Mouse (Mus musculus) gastrocnemius, adult 18-20 months (tissue): ENCODE measurements around the gene Gcnt1. TPM values are rescaled to one million over a fixed set of nuclear protein-coding genes. Genes with fewer than 3 reads are reported as not detected.

Experiments used
- DNase-seq: peaks from one replicate; pipeline ENCODE4 v3.0.0; 2021; ENCODE audit warnings: low spot score
- long read RNA-seq, 2 experiments: library from polyadenylated mRNA; stranded (forward); transcript quantifications; one replicate each; pipeline ENCODE4 v2.0.0; 2021
- total RNA-seq, 2 experiments: library from RNA; stranded (reverse); gene quantifications; 2 replicates each; pipeline ENCODE4 v1.2.3; 2021

Gcnt1 gene
- under 1 TPM; 0.47 to 0.75 TPM for total RNA-seq
- long read RNA-seq, experiment 1, result 0 reads
- long read RNA-seq, experiment 2, result 0 reads

DNA sequence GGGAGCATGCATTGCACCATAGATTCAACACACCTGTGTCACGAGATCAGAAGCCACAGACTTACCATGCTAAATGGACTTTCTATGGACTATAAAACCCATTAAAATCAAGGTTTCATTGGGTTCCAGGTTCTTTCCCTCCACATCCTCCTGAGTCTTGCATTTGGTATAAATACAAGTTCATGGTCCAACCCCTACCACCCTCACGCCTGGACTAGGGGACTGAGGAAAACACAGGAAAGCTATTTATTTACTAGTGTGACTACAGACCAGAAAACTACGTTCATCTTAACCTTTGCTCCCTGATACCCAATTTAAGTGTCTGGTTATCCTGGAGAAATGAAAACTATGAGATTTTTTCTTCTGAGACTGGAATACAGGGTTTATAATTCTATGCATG is at the start of gene Gcnt1:
Gcnt1 (minus strand) TSS at position 144 of the 400 bp plus-strand sequence.
- DNase-seq, result no peak

DNA sequence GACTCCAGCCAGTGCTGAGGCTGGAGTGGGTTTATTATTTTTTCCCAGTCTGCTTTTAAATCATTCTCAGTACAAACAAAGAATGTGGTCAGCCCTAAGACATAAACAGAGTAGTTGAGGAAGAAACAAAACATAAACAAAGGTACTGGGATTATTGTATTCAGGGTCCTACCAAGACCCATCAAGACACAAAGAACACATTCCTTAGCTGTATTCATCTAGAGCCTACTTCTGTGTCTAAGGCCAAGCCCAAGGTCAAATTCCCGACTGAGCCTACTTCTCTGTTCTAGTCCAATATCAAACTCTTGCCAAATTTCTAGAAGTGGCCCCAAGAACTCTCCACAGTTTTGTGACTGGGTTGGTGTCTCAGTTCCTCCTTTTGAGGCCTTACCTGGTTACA is 45.2 kb upstream of the Gcnt1 start:
- DNase-seq, result no peak

DNA sequence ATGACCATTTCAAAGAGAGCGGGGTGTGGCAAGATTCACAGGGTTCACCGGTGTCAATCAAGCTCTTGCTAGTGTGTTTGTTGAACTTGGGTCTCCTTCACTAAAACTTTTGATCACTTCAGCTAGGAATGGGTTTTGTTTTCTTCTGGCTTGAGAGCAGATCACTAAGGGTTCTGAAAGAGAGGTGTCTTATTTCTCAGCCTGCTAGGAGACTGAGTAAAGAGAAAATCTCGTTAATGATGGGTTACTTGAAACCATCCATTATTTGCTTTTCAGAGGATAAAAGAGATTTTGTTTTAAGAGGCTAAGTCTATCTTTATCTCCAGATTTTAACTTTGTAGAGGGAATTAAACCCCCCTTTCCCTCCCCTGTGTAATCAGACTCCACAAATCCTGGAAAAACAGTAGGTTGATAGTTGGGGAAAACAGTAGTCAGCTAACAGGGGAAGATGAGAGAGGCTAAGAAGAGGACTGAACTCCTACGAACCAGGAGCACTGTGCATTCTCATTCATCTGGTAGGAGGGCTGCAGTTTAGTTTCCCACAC is 40.3 kb upstream of the Gcnt1 start:
- no peak for DNase-seq

DNA sequence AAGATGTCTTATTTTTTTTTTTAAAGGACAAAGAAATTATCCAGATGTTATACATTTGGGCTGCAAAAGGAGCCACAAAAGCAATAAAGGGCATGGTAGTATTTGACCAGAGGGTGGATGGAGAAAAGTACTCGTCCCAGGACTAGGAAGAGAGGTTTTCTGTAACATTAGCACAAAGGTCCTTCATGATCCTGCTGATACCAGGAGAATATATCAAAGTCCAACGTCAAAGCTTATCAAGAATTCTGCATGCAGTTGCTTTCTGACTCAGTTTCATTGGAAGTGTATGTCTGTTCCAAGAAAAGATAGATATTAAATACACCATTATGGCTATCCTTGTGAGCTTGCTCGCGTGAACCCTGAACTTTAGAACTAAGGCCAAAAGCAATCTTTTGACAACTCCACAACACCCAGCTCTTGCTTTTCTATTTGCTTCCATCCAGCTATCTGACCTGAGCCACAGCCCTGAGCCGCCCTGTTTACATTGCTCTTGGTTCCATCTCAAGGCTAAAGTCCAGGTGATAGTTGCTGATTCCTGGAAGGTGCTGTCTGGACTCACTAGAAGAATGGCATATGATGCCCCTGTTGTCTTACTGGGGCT is 37.9 kb upstream of the Gcnt1 start:
- no peak for DNase-seq

DNA sequence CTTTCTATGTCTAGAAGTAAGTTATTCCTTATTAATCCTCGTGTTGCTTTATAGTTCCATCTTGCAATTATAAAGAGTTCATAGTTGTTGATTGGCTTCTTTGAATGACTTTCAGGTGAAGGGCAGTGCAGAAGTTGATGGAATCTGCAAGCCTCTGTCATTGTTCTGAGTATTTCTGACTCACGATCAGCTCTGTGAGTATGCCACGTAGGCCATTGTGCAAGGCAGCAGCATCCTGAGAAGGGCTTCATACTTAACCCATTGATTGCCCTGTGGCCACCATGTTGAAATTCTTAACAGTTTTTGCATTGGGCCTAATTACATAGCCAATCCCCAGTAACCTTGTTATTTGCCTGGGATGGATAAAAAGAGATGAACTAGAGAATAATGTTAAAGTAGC is 36.7 kb upstream of the Gcnt1 start:
- no peak for DNase-seq

DNA sequence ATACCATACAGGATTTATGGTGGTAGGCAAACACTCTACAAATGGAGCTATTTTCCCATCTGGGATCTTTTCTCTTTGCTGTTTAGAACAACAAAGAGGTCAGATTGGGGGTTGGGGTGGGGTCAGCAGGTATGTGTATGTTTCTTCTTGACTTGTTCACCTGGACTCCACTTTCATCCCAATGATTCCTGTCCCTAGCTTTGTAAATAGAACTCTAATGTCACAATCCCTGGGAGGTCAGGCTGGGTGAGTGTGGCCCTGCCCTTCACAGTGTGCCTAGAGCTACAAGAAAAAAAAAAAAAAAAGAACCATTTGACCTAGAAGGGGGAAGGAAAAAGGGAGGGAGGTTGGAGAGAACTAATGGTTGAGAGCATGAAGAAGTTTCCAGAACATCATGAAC is 35.9 kb upstream of the Gcnt1 start:
- no peak for DNase-seq

DNA sequence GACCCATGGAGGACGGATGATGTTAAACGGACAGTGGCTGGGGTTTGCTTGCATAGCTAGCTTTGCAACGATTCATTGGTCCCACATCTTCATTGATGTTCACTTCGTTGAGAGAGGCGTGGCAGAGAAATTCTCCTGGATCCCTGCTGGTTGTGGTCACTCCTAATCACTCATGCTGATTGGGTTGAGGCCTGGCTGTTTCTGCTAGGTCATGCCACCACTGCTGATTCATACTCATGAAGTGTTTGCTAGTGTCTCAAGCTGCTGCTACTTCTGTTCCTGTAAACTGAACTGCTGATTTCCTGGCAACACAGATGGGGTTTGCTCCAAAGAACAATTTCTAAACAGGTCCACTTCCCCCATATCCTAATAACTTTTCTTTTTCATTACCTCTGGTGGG is 34.2 kb upstream of the Gcnt1 start:
- no peak for DNase-seq

DNA sequence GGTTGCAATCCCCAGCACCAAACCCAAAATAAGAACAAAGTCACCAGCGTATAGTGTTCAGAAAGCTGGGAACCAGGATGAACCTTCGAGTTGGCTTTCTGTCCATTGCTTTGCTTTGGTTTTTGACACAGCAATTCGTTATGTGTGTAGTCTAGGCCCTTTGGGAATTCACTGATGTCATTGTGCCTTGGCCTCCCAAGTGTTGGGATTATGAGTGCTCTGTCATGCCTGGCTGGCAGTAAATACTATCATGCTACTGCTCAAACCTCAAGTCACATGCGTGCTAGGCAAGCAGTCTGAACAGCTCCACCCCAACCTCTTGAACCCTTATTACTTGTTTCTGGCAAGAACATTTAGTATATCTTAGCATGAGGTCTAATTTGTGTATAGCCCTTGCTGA is 30.5 kb upstream of the Gcnt1 start:
- no peak for DNase-seq

DNA sequence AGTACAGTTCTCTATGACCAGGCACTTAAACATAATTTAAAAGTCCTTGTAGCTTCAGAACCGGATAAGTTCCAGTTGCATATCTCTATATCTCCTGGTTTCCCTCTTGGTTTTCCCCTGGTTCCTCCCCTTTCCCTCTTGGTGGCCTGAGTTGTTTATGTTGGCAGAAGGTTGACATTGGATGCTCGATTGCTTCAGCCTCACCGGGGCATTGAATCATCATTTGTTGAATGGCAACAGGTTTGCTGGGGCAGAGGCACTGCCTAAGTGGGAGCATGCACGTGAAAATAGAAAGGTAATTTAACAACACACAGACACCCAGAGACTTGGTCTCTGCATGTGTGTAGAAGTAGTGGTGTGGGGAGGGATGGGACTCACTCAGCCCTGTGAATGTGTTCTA is 27.9 kb upstream of the Gcnt1 start:
- DNase-seq, result no peak

DNA sequence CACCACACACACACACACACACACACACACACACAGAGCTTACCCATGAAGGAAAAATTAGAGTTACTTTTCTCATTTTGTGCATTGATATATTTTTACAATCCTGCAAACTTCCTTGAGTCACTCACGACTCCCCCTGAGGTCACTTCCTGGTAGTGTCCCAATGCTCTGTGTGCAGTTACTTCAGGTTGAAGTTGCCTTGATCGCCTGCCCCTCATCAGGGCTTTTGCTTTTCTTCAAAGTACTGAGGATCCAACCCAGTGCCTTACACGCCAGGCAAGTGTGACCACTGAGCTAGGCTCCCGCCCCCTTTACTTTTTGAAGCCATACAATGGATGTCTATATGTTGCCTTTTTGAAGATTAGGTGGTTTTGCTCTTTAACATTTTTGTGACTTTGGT is 27.3 kb upstream of the Gcnt1 start:
- no peak for DNase-seq

DNA sequence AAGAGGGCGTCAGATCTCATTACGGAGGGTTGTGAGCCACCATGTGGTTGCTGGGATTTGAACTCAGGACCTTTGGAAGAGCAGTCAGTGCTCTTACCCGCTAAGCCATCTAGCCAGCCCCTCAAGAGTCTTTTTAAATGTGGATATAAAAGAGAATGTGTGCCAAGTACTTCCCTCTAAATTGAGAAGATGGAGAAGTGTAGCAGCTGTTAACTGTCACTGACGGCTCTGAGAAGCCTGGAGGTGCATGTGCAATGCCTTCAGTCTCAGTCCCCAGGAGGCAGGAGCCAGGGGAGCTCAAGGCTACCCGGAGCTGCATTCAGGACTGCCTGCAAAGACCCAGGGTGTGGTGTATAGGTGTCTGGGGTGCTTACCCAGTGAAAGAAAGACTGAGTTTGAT is 25.3 kb upstream of the Gcnt1 start:
- DNase-seq, result no peak

DNA sequence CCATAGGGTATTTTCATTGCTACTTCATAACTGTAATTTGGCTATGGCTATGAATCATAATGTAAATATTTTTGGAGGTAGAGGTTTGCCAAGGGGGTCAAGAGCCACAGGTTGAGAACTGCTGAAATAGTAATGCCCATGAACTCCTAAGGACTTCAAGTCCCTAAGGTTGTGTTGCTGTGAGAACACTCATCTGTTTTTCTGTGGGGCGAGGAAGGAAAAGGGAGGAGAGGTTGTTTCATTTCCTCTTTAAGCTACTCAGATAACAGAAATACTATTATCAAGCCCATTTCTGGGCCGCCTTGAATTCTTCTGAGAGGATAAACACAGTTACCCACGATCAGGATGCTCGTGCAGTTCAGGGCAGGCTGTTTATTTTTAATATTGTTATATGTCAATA is 24.2 kb upstream of the Gcnt1 start:
- DNase-seq, result no peak

DNA sequence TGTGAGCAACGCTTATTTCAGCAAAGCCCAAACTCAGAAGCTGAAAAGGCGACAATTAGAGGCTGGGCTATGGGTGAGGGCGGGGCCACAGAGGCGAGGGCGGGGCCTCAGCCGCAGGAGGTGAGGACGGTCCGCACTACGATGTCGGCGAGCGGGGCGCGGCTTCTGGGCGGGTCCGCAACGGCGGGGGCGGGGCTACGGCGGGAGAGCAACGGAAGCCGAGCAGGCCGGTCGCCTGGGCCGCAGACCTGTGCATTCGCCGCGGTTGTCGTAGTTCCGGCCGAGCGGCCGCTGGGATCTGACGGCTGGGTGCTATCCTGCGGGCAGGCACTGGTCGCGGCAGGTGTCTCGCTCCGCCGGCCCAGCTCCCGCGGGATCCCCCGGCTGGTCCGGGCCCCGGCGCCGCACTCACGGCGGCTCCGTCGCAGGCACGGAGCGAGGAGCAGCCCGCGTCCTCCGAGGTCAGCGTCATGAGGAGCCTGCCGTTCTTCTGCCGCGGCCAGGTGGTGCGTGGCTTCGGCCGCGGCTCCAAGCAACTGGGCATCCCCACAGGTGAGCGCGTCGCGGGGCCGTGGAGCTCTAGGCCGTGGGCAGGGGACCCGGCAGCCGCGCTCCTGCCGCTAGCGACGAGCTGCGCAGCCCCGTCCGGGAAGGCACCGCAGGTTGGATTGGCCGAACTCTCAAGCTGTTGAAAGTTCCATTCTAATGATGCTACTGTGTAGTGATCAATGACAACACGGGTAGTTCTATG is 21.4 kb upstream of the Gcnt1 start, which contains the start of gene Rfk:
Rfk (plus strand) TSS at position 203 of the 751 bp plus-strand sequence.
- DNase-seq, result peak; percentile 90

DNA sequence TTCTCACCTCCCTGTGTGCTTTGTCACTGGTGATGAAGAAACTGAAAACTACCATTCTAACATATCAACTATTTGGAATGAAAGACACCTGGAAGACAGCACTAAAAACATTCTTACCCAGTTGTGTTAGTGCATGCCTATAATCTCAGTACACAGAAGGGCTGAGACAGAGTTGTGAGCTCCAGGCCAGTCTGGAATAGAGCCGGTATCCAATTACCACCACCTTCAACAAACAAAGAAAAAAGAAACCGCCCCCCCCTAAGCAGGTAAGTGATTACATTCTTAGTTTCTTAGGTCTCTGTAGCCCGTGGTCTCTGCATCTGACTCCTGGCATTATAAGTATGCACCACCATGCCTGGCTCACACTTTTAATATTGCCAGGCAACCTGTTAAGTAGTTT is 20.2 kb upstream of the Gcnt1 start:
- DNase-seq, result no peak

DNA sequence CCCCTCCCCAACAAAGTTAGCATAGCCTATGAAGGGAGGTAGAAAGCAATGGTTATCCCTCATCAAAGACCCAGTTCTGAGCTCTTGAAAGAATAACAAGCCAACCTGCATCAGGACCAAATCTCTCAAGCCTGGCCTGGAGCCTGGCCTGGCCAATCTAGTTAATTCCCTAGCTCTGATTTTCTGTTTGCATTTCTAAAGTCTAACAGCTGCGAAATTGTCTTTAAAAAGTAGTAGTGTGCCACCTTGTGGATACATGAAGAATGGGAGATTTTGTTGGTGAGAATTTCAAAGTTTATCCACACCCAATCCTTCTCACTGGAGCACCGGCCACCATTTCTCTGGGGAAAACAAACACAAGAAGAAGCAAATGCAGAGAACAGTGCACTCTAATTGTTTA is 15.8 kb upstream of the Gcnt1 start:
- no peak for DNase-seq

DNA sequence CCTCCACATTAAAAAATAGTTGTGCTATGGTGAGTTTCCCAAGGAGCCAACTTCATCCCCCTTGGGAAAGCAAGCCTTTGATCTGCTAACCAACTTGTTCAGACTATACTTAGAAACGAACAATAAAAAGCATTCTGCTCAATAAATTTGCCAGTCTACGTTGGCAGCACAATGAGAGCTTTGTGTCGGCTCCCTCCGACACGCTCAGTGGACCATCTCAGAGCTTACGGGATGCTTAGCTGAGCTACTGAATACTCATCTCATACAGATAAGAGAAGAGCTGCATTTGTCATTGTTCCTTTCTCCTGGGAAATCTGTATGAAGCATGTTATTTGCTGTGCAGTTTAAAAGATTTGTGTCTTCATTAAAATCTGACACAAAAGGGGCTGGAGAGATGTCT is 13.8 kb upstream of the Gcnt1 start:
- DNase-seq, result no peak

DNA sequence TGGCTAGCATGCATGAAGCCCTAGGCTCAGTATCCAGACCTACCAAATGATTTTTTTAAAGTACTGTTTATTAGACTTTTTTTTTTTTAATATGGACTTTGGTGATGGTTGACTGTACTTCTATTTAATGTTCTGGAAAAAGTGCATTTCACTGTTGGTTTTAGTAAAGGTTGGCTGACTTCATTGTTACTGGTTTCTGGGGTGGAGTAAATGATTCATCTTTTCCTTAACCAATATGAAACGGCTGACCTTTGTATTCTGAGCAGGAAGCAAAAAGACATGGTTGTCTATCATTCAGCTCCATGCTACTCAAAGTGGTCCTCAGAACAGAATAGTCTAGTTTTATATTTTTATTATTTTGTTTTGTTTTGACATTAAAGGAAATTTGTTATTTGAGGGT is 12.8 kb upstream of the Gcnt1 start:
- no peak for DNase-seq

DNA sequence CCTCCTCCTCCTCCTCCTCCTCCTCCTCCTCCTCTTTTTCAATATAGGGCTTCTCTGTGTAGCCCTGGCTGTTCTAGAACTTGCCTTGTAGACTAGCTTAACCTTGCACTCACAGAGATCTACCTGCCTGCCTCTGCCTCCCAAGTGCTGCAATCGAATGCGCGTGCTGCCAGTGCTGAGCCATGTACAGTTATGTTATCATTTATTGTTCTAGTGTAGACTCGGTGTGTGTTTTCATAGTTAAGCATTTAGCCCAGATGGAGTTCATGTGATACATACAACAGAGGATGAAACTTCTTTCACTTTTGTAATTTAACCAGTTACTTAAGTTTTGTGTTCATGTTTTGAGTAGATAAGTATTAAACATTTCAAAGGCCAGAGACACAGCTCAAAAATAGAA is 12.4 kb upstream of the Gcnt1 start:
- DNase-seq, result no peak

DNA sequence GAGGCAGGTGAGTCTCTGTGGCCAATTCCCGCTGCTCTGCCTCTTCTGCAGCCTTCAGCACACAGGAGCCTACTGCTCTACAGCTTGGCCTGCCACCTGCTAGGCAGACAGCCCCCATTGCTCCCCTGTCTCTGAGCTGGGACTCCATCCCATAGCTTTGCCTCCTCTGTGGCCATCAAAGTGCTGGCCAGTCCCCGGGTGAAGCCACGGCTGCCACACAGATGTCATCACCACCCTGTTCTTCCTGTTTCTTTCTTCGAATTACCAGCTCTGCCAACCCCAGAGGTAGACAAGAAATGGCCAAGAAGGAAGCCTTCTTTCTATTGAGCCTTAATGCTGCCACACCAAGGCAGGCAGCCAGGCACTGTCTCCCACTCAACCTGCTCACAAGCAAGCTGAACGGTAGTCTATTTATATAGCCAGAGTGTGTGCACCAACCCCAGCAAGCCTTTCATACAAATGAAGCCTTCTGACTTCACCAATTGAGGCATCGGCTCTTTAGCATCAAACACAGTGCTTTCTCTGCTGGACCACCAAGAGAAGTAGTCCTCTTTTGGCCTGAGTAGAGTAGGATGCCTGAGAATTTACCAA is 10.3 kb upstream of the Gcnt1 start:
- no peak for DNase-seq

DNA sequence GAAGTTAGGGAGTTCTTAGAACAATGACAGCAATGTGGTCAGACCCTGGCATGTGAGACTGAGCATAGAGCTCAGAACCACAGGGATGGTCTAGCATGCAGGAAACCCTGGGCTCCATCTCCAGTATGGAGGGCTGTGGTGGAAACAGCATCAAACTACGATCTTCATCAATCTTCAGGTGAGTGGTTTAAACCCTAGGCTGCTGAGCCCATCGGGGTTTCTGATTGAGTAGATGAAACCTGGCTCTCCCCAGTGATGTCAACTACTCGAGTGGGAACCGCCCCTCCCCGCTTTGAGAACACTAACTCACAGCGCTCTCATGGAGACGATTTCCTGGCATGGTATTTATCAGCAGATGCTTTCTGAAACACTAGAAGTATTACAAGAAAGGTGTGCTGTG is 7.9 kb upstream of the Gcnt1 start:
- DNase-seq, result no peak

DNA sequence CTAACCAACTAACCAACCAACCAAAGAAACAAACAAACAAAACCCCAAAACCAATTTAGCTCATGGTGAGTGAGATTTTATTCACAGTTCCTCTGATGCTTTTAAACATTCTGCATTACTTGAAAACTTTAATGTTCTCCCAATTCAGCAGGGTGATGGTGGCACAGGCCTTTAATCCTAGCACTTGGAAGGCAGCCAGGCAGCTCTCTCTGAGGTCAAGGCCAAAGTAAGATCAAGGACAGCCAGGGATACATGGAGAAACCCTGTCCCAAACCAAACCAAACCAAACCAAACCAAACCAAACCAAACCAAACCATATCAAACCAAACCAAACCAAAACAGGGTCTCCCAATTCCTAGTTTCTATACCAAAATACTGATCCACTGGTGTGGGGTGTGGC is 6.2 kb upstream of the Gcnt1 start:
- DNase-seq, result no peak

DNA sequence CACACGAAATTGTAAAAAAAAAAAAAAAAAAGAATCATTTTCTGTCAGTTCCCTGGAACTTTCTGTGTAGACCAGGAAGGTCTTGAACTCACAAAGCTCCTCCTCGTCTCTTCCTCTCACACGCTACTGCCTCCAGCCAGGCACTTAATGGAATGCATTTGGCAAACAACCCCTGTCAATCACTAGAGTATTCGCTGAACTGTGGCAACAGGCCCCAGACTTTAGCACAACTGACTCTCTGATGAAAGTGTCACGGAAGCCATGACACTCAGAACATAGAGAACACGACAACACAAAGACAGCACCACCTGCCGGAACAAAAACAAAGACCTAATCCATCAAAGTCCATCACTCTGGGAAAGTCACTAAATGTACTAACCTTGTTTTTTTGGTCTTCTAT is 3.1 kb downstream of the Gcnt1 start:
- DNase-seq, result no peak

DNA sequence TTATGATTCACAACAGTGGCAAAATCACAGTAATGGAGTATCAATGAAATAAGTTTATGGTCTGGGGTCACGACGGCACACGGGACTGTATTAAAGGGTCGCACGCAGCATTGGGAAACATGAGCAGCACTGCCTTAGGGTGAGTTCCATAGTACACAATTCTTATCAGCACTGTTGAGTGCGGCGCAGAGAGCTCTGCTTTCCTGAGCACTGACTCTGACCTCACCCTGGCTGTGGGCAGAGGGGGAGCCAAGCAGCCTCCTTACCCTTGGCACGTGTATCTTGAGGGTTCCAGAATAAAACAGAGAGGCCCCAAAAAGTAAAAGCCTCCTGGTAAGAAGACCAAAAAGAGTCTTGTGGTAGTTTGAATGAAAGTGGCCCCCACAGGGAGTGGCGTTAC is 4.1 kb downstream of the Gcnt1 start:
- DNase-seq, result no peak
